Mouse (Mus musculus): Measurements from ENCODE around the gene Eef1akmt3. TPM values are rescaled to one million over a fixed set of nuclear protein-coding genes. Genes with fewer than 3 reads are reported as not detected.

The Eef1akmt3 gene
- total RNA-seq, 2 experiments from 2014 or later: 0.30 to 0.53 TPM

DNA sequence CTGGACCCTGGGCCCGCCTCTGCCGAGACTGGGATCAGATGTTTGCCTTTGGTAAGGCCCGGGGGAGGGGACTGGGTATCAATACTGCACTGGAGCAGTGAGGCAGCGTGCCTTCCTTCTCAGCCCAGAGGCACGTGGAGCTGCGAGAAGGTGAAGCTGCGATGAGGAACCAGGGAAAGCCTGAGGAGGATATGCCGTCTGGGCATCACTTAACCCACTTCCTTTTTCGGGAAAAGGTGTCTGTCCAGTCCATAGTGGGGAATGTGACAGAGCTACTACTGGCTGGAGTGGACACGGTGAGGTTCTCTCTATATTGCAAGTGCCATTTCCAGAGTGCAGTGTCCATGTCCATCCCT lies 8.8 kb upstream of the Eef1akmt3 start:
- no peak for DNase-seq

DNA sequence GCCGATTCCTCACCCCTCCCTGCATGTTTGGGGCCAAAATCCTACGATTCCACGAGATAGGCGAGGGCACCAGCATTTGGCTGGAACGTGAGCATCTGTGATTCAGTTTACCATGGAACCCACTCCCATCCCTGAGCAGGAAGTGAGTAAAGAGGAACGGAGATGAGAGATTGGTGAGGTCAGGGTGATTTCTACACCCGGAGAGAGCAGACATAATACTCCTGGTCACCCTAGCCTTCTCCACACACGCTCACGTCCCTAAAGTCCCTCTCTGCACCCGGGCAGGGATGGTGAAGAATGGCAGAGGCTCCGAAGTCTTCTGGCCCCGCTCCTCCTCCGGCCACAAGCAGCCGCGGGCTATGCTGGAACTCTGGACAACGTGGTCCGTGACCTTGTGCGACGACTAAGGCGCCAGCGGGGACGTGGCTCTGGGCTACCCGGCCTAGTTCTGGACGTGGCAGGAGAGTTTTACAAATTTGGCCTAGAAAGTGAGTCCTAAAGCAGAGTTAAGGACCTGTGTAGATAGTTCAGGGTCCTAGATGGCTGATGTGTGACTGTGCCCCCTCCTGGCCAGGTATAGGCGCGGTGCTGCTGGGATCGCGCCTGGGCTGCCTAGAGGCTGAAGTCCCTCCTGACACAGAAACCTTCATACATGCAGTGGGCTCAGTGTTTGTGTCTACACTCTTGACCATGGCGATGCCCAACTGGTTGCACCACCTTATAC lies 8.2 kb upstream of the Eef1akmt3 start:
- no peak for DNase-seq

DNA sequence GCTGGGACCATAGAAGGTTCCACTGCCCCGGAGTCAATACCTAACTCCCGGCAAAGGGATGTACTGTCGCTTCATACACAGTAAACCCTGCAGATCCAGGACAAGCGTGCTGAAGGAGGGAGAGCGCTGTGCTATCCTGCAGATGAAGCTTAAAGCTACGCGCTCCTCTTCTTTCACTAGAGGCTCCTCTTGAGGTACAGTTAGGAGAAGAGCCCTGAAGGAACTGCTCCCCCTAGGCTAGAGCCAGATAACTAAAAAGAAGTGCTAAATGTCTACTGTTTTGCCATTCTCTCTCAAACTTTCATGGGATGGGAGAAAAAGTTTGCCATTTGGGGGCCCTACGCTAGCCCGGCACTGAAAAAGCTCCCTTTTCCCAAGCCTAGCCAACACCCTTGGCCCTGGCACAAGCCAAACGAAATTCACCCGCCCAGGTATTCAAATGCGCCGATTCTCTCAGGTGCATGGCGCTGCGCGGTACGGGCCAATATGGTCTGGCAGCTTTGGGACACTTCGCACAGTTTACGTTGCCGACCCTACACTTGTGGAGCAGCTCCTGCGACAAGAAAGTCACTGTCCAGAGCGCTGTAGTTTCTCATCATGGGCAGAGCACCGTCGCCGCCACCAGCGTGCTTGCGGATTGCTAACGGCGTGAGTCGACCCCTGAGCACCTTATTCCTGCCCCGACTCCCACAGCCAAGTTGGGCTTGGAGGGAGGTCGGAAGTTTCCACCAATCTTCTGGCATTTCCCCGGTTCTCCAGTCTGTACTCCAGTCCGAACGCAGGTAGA lies 7.5 kb upstream of the Eef1akmt3 start:
- DNase-seq: no peak

DNA sequence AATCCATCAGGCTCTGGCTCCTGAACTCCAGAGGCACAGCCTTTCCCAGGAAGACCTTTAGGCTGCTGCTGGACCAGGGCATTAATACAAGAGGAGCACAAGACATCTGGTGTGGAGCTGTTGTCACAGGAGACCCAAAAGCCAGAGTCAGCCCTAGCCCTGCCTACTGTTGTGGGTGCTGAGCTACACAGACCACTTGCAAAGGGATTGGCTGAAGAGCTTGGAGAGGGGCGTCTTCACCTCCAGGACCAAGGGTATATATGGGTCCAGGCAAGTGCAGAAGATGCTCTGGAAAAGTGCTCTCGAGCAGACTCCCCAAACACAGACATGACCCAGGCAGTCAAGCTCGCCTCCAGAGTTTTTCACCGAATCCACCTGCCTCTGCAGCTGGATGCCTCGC lies 6.6 kb upstream of the Eef1akmt3 start, which contains the start of gene Cyp27b1:
Gene Cyp27b1, plus strand, starts transcription at position 297 of the 400 bp plus-strand sequence.
- no peak for DNase-seq

DNA sequence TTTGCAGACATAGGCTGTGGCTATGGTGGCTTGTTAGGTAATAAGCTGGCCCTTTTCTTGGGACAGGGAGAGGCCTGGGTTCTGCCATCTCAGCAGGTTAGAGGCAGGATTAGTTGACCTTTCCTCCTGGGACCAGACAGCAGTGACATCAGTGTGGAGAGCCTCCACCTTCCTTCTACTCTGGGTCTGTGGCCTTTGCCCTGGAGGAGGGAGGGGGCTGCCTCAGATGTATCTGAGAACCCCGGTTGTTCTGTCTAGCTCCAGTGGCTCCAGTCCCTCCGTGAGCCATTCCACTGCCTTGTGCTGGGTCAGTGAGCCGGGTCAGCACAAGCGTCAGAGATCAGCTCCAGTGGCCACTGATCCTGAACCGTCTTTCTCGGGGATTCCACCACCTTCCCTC lies 1.9 kb upstream of the Eef1akmt3 start:
- no peak for DNase-seq

DNA sequence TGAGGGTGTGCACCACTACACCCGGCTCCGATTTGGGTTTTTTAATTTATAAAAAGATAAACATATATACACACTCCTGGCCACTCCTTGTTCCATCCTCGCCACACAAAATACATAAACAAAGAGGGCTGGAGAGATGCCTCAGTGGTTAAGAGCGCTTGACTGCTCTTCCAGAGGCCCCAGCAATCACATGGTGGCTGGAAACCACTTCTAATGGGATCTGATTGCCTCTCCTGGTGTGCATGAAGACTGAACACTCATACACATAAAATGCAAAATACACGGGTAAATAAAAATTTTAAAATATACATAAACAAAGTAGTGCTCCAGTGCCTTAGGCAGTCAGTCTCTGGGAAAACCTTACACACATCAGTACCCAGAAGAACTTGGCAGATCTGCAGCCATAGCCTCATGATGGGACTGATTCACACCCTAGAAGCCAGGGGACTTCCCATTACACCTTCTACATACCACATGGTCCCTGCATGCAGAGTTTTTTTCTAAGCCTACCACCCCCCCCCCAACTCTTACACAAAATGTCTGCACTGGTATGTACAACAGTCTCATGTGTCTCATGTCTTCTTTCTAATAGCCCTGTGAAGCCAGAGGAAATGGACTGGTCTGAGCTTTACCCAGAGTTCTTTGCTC lies 1.3 kb upstream of the Eef1akmt3 start:
- DNase-seq: no peak

DNA sequence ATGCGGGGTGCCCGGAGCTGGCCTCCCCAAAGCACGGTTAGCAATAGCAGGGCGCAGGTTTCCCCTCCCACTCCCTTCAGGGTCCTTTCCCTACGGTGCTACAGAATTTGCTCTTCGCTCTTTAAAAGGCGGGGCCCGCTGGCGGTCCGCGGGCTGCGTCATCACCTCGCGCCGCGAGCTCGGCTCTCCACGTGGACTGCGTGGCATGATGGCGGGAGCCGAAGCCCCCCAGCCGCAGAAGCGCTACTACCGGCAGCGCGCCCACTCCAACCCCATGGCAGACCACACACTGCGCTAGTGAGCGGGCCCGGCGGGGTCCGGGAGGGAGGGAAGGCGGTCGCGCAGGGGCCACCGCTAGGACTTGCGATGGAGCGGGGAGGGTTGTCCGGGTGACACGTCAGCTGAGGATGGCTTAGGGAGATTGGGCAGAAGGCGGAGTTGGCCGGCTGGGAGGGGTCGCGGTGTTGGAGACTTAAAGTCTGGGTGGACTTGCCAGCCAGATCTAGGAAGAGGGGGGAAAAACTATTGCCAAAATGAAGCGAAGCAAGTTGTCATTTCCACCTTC lies 543 bp upstream of the Eef1akmt3 start:
- DNase-seq: peak; percentile 89 to 93

DNA sequence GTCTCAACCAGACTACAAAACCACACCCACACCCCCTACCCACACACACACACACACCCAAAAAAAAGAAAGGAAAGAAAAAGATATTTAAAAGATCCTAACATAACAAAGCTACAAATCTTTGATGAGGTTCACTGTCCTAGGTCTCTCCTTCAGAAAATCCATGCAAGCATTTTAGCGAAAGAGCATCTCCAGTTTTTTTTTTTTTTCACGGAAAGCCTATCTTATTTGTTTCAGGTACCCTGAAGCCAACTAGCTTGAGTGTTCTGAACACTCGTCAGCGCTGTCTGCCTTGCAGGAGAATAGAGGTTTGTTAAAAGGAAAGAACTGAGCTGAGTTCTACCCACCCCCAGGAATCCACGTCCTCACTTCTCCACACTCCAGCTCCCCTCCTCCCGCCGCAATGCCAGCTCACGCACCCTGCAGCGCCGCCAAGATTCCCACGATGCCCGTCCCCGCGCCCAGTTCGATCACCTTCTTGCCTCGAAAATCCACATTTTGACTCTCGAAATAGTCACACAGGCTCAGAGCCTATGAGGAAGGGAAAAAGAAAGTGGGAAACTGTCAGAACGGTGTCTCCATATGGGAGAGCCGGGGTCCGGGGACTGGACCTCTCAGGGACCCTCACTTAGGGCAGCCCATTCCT lies 621 bp downstream of the Eef1akmt3 start:
- DNase-seq: peak; percentile 39 to 40

DNA sequence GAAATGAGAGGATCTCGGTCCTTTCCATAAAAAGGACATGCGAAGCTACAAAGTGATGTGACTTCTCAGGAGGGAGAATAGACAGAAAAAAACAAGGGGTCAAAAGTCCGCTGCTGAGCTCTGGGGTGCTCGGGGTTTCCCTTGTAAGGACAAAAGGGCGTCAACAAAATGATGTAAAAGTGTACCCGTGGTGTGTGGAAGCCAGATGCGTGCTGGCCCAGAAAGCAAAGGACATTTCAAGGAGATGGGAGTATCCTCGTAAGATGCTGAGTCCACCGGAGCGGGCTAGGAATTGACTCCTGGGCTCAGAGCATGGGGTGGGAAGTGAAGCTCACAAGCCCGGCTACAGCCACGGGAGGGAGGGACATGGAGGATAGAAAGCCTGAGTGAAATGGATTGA lies 3.7 kb downstream of the Eef1akmt3 start:
- DNase-seq: no peak

DNA sequence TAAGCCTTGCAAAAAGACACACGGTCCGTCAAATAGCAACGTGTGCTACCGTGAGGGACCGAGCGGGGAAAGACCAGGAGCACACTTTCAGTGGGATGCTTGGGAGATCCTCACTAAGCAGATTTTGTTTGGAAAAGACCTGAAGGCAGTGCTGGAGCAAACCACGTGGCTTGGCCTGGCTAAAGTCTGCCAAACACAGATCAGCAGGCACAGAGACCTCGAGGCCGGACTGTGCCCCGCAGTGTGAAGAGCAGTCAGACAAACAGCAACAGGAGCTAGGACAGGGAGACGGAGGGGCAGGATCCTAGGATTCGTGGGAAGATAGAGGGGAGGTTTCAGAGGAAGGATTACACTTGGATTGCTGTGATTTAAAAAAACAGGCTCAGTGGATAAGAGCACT lies 5.0 kb downstream of the Eef1akmt3 start:
- no peak for DNase-seq

DNA sequence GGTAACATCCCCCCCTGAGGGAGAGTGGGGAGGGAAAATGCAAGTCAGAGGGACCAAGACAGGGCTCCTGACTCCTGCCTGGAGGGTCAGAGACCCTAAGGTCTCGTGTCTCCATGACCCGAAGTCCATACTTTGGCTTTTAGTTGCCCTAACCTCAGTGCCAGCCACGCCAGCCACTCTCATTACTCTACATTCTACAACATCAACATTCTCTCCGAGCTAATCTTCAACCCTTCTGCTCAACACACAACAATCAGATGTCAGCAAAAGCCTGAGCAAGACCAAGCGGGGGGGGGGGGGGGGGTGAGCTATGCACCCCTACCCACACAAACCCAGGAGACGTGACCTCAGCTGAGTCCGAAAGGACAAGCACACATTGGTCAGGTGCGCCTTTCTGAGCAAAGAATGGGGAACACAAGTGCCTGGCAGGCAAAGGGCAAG lies 8.0 kb downstream of the Eef1akmt3 start:
- no peak for DNase-seq

DNA sequence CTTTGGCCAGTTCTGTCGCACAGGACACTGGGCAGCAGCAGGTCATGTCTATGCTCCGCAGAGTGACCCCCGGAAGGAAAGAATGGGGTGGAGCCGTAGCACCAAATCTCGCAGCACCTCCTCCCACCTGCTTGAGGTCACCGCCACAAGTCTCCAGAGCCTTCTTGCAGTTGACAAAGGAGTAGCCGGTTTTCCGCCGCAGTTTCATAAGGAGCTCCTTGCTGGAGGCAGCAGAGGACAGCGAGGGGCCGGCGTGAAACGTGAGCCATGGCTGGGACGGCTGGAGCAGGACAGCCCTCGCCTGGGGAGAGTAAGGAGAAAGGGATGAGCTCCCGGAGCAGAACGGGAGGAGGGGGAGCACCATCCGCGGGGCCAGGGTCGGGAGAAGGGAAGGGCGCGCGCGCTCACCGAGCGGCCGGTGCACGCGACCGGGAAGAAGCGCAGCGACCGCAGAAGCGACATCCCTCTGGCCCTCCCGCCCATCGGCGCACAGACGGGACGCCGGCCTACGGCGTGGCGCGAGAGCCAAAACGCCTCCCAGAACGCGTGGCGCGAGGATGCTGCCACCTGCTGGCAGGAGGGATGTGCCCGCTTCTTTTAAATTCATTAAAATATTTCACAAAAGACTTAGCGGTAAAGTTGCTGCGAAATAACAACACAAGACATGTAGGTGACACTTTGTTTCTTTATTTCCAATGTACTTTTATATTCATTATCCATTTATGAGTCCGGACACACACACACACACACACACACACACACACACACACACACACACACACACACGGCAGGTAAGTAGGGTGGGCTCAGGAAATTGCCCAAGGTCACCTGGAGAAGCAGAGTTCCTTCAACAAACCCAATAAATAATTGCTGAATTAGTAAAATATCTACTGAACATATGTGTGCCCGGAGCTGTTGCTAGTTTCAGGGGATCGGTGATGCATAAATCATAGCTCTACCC lies 10.7 kb downstream of the Eef1akmt3 start, which contains the start of gene Tsfm:
Gene Tsfm, minus strand, starts transcription at position 505 of the 961 bp plus-strand sequence.
- DNase-seq: peak; percentile 95 to 96

DNA sequence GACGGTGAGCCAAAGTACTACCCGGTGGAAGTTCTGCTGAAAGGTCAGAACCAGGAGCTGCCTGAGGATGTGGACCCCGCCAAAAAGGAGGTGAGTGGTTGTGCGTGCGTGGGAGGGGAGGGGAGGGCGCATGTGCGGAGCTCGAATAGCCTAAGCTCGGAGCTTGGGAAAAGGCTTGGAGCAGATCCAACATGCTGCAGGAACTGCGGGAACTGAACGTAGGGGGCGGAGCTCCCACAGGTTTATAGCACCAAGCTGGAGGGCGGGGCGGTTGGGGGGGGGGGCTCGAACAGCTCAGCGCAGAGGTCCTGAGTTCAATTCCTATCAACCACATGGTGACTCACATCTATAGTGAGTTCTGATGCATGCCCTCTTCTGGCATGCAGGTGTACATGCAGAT lies 22.9 kb downstream of the Eef1akmt3 start:
- DNase-seq: no peak

DNA sequence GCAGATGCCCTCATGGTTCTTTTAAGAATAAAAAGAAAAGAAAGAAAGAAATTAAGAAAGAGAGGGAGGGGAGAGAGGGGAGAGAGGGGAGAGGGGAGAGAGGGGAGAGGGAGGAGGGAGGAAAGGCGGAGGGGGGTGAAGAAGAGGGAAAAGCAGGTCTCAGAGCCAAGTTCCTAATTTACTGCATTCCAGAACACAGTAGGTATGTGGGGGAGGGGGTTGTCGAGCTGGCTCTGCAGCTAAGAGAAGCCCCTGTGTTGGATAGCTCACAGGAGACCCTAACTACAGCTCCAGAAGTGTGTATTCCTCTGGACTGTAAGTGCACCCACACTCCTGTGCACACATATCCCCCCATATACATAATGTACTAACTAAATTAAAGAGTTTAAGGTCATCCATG lies 24.2 kb downstream of the Eef1akmt3 start:
- no peak for DNase-seq

DNA sequence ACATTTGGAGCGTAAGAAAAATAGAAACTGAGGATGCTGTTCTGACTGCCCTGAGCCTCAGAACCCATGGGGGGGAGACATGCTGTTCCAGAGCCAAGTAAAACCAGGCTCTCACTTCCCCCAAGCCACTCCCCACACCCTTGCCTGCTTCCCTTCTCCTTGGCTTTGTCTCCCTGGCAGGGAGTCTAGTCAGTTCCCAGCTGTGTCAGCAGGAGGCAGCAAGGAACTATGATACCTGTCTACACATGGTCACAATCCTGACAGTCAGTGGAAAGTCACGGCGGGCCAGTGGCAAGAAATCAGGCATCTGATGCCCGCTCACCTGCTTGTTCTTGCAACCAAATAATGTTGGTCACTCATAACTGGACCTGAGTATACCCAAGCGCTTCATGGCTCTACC lies 24.8 kb downstream of the Eef1akmt3 start:
- no peak for DNase-seq

DNA sequence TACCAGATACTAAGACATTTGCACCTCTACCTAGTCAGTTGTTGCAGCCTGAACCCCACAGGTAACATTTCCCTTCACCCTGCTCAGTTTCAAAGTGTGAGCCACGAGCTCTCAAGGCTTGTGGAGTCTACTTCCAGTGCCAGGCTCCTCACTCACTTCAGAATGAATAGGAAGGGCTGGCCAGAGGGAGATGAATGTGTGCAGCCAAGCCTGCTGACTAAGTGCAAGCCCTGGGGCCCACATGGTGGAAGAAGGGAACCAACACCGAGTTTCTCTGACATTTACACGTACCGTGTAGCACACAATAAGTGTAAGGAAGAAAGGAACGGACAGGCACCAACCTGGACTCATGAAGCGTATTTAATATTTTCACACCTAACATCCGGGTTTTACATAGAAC lies 37.5 kb downstream of the Eef1akmt3 start:
- DNase-seq: peak in 1 of 2 experiments; percentile 36

DNA sequence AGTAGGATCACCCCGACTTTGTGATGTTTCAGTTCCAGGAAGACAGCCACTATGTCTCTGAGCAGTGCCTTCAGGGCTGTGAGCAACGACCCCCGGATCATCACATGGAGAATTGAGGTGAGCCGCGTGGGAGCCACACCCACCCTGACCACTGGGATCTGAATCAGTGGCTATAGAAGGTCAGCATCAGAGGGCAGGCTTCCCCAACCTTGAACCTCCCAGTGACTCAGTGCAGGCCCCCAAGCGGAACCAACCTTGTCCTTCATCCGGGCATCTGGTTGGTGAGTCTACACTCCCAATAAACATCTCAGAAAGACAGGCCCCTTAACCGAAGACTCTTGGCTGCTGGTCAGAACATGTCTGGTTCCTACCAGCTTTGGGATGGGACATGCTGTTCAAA lies 38.0 kb downstream of the Eef1akmt3 start:
- peak; percentile 79 to 84 for DNase-seq

DNA sequence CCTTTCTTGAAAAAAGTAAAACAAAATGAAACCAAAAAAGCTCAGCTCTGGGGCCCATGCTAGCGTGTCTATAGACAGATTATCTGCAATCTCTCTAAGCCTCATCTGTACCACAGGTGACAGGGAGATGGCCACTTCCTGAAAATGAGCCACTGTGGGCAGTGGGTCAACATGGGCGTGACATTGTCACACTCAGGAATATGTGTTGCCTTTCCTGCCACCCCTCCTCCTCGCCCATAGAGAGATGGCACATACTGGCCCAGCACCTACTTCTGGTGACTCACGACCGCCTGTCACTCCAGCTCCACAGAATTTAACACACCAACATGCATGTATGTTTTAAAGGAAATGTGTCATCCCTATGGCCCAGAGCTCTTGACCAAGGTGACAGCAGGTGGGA lies 38.5 kb downstream of the Eef1akmt3 start:
- DNase-seq: no peak

DNA sequence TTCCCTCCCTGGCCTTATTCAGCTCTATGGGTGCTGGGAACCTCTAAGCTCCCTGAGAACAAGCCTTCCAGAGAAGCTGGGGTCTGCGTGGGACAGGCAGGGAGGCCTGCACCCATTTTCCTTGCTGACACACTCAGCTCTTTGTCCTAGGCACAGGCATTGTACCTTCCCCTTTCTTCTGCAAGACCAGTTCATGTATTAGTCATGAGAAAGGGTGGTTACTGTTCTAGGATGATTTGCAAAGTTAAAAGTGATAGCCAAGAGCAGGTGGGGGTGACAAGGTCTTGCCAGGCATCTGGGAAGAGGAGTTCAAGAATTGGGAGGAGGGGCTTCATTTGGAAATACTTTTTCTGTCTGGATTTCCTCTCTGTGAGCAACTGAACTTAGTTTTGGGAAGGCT lies 39.3 kb downstream of the Eef1akmt3 start:
- no peak for DNase-seq

DNA sequence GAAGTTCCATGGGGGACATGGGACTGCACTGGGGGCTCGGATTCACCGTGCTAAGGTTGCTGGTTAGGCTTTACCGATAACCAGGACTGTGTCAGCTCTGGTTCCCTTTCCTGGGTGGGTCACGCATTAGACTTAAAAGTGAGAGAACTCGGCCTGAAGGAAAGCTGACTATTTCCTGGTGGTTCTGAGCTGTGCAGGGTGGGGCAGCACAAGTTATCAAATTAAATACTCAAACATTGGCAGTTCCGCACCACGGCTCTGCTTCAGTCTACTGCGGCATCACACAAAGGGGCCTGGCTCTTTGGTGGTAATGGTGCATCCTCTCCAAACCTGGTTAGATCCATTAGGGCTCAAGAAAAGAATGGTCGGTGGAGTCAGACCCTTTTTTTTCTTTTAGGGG lies 40.0 kb downstream of the Eef1akmt3 start:
- DNase-seq: no peak

DNA sequence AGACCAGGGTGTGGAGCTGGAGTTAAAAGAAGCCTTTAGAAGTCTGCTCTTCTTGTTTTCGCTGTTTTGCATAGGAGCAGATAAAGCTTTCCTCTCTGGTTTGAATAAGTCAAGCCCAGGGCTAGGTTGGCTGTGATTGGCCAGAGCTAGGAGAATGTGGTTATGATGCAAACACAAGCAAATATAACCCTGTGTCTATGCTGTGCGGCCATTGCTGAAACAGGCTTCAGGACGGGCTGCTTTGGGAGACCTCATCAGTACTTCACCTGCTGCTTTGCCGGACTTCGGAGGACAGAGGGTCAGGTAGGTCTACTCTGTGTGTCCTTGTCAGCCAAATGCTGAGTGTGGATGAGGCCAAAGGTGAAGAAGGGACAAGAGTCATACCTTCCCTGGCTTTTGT lies 40.8 kb downstream of the Eef1akmt3 start, which contains the start of gene Avil:
Gene Avil, plus strand, starts transcription at position 181 of the 400 bp plus-strand sequence.
- no peak for DNase-seq
